Mouse (Mus musculus) liver, adult 2 months (tissue): Measurements from ENCODE around the gene Btbd2.

Experiments
- CTCF ChIP-seq: fragments of 200-500 bp; IDR thresholded peaks from 2 replicates; pipeline ENCODE4 v1.5.1; 2011; ENCODE audit warnings: low read depth, low read length, control low read depth
- POLR2A ChIP-seq: fragments of 200-500 bp; IDR thresholded peaks from 2 replicates; pipeline ENCODE4 v1.6.1; 2011; ENCODE audit warnings: low read length, control low read depth; ENCODE audit not compliant: insufficient read depth; ENCODE audit errors: extremely low read depth

GRCm38 (mm10) chr10:80613821-80614220, 43.0 kb downstream of the Btbd2 start:
- TF ChIP-seq CTCF (no peak), POLR2A (no peak)
